Mouse (Mus musculus): ENCODE data around the gene Ddt.

- no peak for TF ChIP-seq E2F4 (IDR thresholded peaks at IDR 0.05; ENCODE audit: insufficient read depth)
- no peak for TF ChIP-seq POLR2A (IDR thresholded peaks at IDR 0.05; ENCODE audit: insufficient read length, low read depth)
- no peak for TF ChIP-seq USF1 (IDR thresholded peaks at IDR 0.05; ENCODE audit: low read depth)
Observed at GRCm38 (mm10) chr10:75798176-75798696, 25.0 kb upstream of the Ddt start, which contains the start of gene Gstt1.
